Mouse (Mus musculus) olfactory bulb, adult 2 months (tissue): Measurements from ENCODE around the gene Nrtn.

Experiments
- CTCF ChIP-seq: fragments of 200-500 bp; IDR thresholded peaks from 2 replicates; pipeline ENCODE4 v1.5.1; 2012; ENCODE audit warnings: low read depth, mild to moderate bottlenecking, low read length, moderate library complexity; ENCODE audit not compliant: insufficient read depth
- POLR2A ChIP-seq: fragments of 200-500 bp; IDR thresholded peaks from 2 replicates; pipeline ENCODE4 v1.6.1; 2012; ENCODE audit warnings: mild to moderate bottlenecking, low read depth, low read length, moderate library complexity; ENCODE audit not compliant: insufficient read depth

GRCm38 (mm10) chr17:56740788-56741160 lies 16.6 kb downstream of the Nrtn start:
- TF ChIP-seq CTCF (no peak), POLR2A (no peak)
